Mouse (Mus musculus) heart, embryonic 15.5 days (tissue): ENCODE data around the gene Tes. TPM values are rescaled to one million over a fixed set of nuclear protein-coding genes. Genes with fewer than 3 reads are reported as not detected.
A peak's percentile ranks its signal among the peaks of the same experiment; 100 is the strongest.
"Not testable (repeated sequence)": the region's sequence is repeated elsewhere in the genome, so short reads cannot be mapped to it uniquely, and the experiment has no call there.

ENCODE experiments used
- ATAC-seq: fragments of 200-750 bp; cut with Nextera tagmentation; replicated peaks from 2 replicates; pipeline ENCODE4 v1.8.0; 2017; ENCODE audit warnings: low read depth, moderate TSS enrichment; ENCODE audit not compliant: insufficient number of reproducible peaks, insufficient read depth, low FRiP score
- H3K27ac ChIP-seq: fragments of 300-500 bp; sonication (generic); 2 replicates; pipeline ENCODE4 v1.5.1; 2015; ENCODE audit warnings: mild to moderate bottlenecking, inconsistent platforms
- H3K27me3 ChIP-seq: fragments of 300-500 bp; sonication (generic); 2 replicates; pipeline ENCODE4 v1.6.1; 2015; ENCODE audit warnings: inconsistent platforms
- H3K36me3 ChIP-seq: fragments of 300-500 bp; sonication (generic); 2 replicates; pipeline ENCODE4 v1.6.1; 2015; ENCODE audit warnings: mild to moderate bottlenecking, inconsistent platforms
- H3K4me1 ChIP-seq: fragments of 300-500 bp; sonication (generic); replicated peaks from 2 replicates; pipeline ENCODE4 v1.6.1; 2015; ENCODE audit warnings: inconsistent platforms
- H3K4me2 ChIP-seq: fragments of 300-500 bp; sonication (generic); 2 replicates; pipeline ENCODE4 v1.6.1; 2015; ENCODE audit warnings: inconsistent platforms, mild to moderate bottlenecking, moderate library complexity
- H3K4me3 ChIP-seq: fragments of 300-500 bp; sonication (generic); 2 replicates; pipeline ENCODE4 v1.5.1; 2015; ENCODE audit warnings: mild to moderate bottlenecking, inconsistent platforms
- H3K9ac ChIP-seq: fragments of 300-500 bp; sonication (generic); 2 replicates; pipeline ENCODE4 v1.6.1; 2015; ENCODE audit warnings: mild to moderate bottlenecking, inconsistent platforms
- H3K9me3 ChIP-seq: fragments of 300-500 bp; sonication (generic); replicated peaks from 2 replicates; pipeline ENCODE4 v1.6.1; 2016; ENCODE audit warnings: inconsistent platforms
- WGBS: fragments of 180-500 bp; shearing (Covaris S2); methylation state at CpG from one replicate; pipeline ENCODE4 v1.1.7; 2015; ENCODE audit warnings: mixed read lengths; 5-methylcytosine and 5-hydroxymethylcytosine counted together
- polyA plus RNA-seq: library from polyadenylated mRNA; unstranded; fragments of >200 nt; fragmentation: Nextera tagmentation; extraction: Ambion mirVana; gene quantifications from 2 replicates; pipeline ENCODE4 v1.2.1, GENCODE M21; 2015

Tes gene
- polyA plus RNA-seq, 1 experiment from 2014 or later: 10.0 TPM

GRCm38 (mm10) chr6:17059501-17059900, 5.4 kb upstream of the Tes start:
- H3K9ac ChIP-seq: no peak overlapping the region
- no peak overlapping the region for H3K4me3 ChIP-seq
- WGBS: 84% methylated on average over 2 of the region's 2 CpGs
- no peaks in the 10 kb centered on the region for H3K4me1 ChIP-seq
- H3K27ac ChIP-seq: no peak overlapping the region
- ATAC-seq: no peak
- no peaks in the 10 kb centered on the region for H3K36me3 ChIP-seq
- peaks cover 45% of the 10 kb centered on the region for H3K27me3 ChIP-seq
- H3K9me3 ChIP-seq: no peaks in the 10 kb centered on the region
- H3K4me2 ChIP-seq: no peak overlapping the region

DNA sequence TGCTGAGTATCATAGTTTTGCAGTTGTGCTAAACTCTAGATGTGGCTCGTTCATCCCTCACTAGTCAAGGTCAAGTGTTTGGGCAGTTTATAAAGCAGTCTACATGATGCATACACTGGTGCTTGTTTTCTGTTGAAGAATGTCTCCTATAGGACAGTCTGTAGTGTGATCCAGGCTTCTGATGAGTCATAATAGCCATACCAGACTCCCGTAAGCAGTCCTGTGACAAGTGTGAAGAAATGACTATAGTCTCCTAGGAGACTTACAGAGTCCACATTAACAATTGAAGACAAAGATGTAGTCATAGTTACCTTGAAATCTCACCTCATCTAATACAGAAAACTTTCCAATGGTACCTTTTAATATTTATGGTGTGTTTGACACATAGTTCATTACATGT, 4.8 kb upstream of the Tes start:
- no peaks in the 10 kb centered on the region for H3K9me3 ChIP-seq
- no peaks in the 10 kb centered on the region for H3K36me3 ChIP-seq
- H3K9ac ChIP-seq: no peak overlapping the region
- peaks cover 4% of the 10 kb centered on the region for H3K4me1 ChIP-seq
- no peak for ATAC-seq
- peaks cover 52% of the 10 kb centered on the region for H3K27me3 ChIP-seq
- H3K4me3 ChIP-seq: no peak overlapping the region
- no peak overlapping the region for H3K4me2 ChIP-seq
- no peak overlapping the region for H3K27ac ChIP-seq
- WGBS: 68% methylated on average over 2 of the region's 2 CpGs

GRCm38 (mm10) chr6:17061826-17062225, 3.1 kb upstream of the Tes start:
- not testable (repeated sequence) for H3K27ac ChIP-seq, ATAC-seq, H3K4me3 ChIP-seq, H3K36me3 ChIP-seq, H3K9me3 ChIP-seq, H3K9ac ChIP-seq, H3K4me2 ChIP-seq
- Histone ChIP-seq H3K4me1 (peaks cover 12% of the 10 kb centered on the region), H3K27me3 (peaks cover 58% of the 10 kb centered on the region)
- WGBS: 84% methylated on average over 4 of the region's 4 CpGs

GRCm38 (mm10) chr6:17062366-17062765, 2.6 kb upstream of the Tes start:
- no peak overlapping the region for H3K9ac ChIP-seq
- H3K36me3 ChIP-seq: no peaks in the 10 kb centered on the region
- no peak overlapping the region for H3K27ac ChIP-seq
- no peaks in the 10 kb centered on the region for H3K9me3 ChIP-seq
- H3K4me2 ChIP-seq: no peak overlapping the region
- H3K4me3 ChIP-seq: no peak overlapping the region
- ATAC-seq: no peak
- 78% methylated on average over 6 of the region's 6 CpGs for WGBS
- peaks cover 63% of the 10 kb centered on the region for H3K27me3 ChIP-seq
- peaks cover 12% of the 10 kb centered on the region for H3K4me1 ChIP-seq

DNA sequence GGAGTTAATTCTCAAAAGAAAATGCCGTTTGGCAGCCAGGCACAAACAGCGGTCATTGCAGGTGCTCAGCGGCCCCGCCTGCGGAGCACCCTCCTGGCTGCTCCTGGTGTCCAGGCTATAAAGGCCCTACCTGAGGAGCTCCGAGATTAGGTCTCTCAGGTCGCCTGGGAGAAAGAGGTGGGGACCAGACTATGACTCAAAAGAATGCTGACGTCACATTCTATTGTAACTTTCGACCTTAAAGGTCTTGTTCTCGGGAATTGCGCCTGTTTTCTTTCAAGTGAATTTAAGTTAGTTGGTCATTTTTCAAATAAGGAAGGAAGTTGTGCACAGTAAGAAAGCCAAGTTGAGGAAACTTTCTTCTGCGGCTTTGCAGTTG, 831 bp downstream of the Tes start:
- no peaks in the 10 kb centered on the region for H3K36me3 ChIP-seq
- peak overlapping the region; percentile 96 for H3K4me2 ChIP-seq
- H3K9me3 ChIP-seq: no peaks in the 10 kb centered on the region
- H3K27me3 ChIP-seq: peaks cover 80% of the 10 kb centered on the region
- peaks cover 12% of the 10 kb centered on the region for H3K4me1 ChIP-seq
- H3K27ac ChIP-seq: 0 out of 2 replicates have a peak overlapping the region, but pooled peaks have one; percentile 25
- no peak for ATAC-seq
- no peak overlapping the region for H3K9ac ChIP-seq
- peak overlapping the region; percentile 65 for H3K4me3 ChIP-seq
- 2% methylated on average over 12 of the region's 12 CpGs for WGBS

DNA sequence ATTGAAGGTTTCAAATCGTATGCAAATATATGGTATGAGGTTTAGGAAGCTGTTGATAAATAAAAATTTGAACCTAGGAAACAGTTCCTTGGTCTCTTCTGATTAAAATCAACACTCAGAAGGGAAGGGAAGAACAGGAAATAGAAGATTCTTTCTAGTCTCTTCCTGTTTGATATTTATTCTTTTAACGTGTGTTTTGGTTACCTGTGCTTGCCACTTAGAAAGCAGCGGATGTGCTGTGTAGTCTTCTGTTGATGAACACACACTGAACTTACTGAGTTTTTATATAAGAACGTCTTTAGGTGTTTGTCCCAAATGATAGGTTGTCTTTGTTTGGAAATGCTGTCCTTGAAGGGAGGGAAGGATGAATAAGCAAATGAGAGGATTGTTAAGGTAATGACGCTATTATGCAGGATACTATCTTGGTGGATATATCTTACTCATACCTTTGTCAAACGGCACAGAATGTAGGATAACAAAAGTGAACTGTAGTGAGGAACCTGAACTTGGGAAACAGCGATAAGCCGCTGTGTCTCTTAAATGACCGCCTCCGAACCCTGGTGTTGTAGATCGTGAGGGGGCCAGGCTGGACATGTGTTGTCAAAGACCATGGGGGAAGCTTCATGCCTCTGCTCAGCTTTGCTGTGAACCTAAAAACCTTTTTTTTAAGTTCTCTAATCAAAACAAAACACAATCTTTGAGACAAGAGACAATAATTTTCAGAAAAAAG, 1.4 kb downstream of the Tes start:
- Histone ChIP-seq H3K4me3 (peak overlapping the region; percentile 65), H3K9ac (no peak overlapping the region), H3K4me2 (peak overlapping the region; percentile 96), H3K9me3 (no peaks in the 10 kb centered on the region), H3K36me3 (no peaks in the 10 kb centered on the region), H3K27ac (no peak overlapping the region), H3K4me1 (peaks cover 12% of the 10 kb centered on the region), H3K27me3 (peaks cover 79% of the 10 kb centered on the region)
- WGBS: 45% methylated on average over 11 of the region's 11 CpGs
- ATAC-seq: no peak

- Histone ChIP-seq H3K9ac (no peak overlapping the region), H3K27me3 (peaks cover 76% of the 10 kb centered on the region), H3K4me2 (no peak overlapping the region), H3K4me3 (no peak overlapping the region), H3K27ac (no peak overlapping the region), H3K9me3 (no peaks in the 10 kb centered on the region), H3K36me3 (no peaks in the 10 kb centered on the region), H3K4me1 (no peaks in the 10 kb centered on the region)
- WGBS: 77% methylated on average over 3 of the region's 3 CpGs
- ATAC-seq: no peak
Measured at GRCm38 (mm10) chr6:17071899-17072298, 7.0 kb downstream of the Tes start.

- Histone ChIP-seq H3K9me3 (no peaks in the 10 kb centered on the region), H3K4me2 (no peak overlapping the region), H3K36me3 (no peaks in the 10 kb centered on the region), H3K27me3 (peaks cover 72% of the 10 kb centered on the region), H3K27ac (no peak overlapping the region), H3K4me3 (no peak overlapping the region), H3K9ac (no peak overlapping the region), H3K4me1 (no peaks in the 10 kb centered on the region)
- 88% methylated on average over 5 of the region's 5 CpGs for WGBS
- ATAC-seq: no peak
Measured at GRCm38 (mm10) chr6:17072338-17072737, 7.4 kb downstream of the Tes start.

- no peak for ATAC-seq
- 68% methylated on average over 7 of the region's 7 CpGs for WGBS
- H3K27me3 ChIP-seq: peaks cover 66% of the 10 kb centered on the region
- H3K36me3 ChIP-seq: no peaks in the 10 kb centered on the region
- no peak overlapping the region for H3K4me3 ChIP-seq
- no peak overlapping the region for H3K9ac ChIP-seq
- H3K4me2 ChIP-seq: no peak overlapping the region
- H3K9me3 ChIP-seq: no peaks in the 10 kb centered on the region
- no peak overlapping the region for H3K27ac ChIP-seq
- peaks cover 3% of the 10 kb centered on the region for H3K4me1 ChIP-seq
Measured at GRCm38 (mm10) chr6:17072763-17073484, 8.0 kb downstream of the Tes start.

GRCm38 (mm10) chr6:17077270-17077669, 12.3 kb downstream of the Tes start:
- no peaks in the 10 kb centered on the region for H3K36me3 ChIP-seq
- H3K4me1 ChIP-seq: peaks cover 3% of the 10 kb centered on the region
- WGBS: 82% methylated on average over 9 of the region's 9 CpGs
- H3K9ac ChIP-seq: no peak overlapping the region
- H3K27me3 ChIP-seq: peaks cover 34% of the 10 kb centered on the region
- ATAC-seq: no peak
- H3K27ac ChIP-seq: no peak overlapping the region
- no peak overlapping the region for H3K4me3 ChIP-seq
- H3K9me3 ChIP-seq: no peaks in the 10 kb centered on the region
- no peak overlapping the region for H3K4me2 ChIP-seq

DNA sequence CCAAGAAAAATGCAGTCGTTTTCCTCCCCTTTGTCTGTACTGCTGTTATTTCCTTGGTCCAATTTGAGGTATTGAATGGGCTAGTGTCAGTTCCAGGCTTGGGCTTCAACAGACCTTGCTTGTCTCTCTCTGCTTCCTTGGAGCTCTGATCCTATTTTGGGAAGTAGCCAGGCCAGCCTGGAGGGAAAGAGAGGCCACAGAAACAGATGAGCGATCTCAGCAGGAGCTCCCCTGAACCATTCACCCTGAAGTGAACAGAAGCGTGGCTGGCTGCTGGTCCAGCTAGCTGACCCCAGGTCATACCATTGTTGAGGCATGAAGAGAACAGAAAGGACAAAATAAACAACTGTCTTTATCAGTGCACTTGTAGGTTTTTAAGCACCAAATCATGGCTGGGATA, 12.8 kb downstream of the Tes start:
- peaks cover 30% of the 10 kb centered on the region for H3K27me3 ChIP-seq
- no peaks in the 10 kb centered on the region for H3K36me3 ChIP-seq
- WGBS: 34% methylated on average over 3 of the region's 3 CpGs
- H3K4me2 ChIP-seq: no peak overlapping the region
- H3K27ac ChIP-seq: no peak overlapping the region
- H3K9ac ChIP-seq: no peak overlapping the region
- peaks cover 3% of the 10 kb centered on the region for H3K4me1 ChIP-seq
- ATAC-seq: no peak
- no peak overlapping the region for H3K4me3 ChIP-seq
- no peaks in the 10 kb centered on the region for H3K9me3 ChIP-seq

GRCm38 (mm10) chr6:17079304-17079703, 14.4 kb downstream of the Tes start:
- no peak overlapping the region for H3K27ac ChIP-seq

More at GRCm38 (mm10) chr6:17079304-17079703, 14.4 kb downstream of the Tes start:
- Histone ChIP-seq H3K4me2 (no peak overlapping the region), H3K4me3 (no peak overlapping the region), H3K9ac (no peak overlapping the region), H3K36me3 (no peaks in the 10 kb centered on the region), H3K4me1 (peaks cover 3% of the 10 kb centered on the region), H3K9me3 (no peaks in the 10 kb centered on the region), H3K27me3 (peaks cover 20% of the 10 kb centered on the region)
- WGBS: 49% methylated on average over 5 of the region's 5 CpGs
- ATAC-seq: no peak; the same call in 1 of the 2 replicates
